Mouse (Mus musculus): ENCODE measurements around the gene Bsdc1.

DNA sequence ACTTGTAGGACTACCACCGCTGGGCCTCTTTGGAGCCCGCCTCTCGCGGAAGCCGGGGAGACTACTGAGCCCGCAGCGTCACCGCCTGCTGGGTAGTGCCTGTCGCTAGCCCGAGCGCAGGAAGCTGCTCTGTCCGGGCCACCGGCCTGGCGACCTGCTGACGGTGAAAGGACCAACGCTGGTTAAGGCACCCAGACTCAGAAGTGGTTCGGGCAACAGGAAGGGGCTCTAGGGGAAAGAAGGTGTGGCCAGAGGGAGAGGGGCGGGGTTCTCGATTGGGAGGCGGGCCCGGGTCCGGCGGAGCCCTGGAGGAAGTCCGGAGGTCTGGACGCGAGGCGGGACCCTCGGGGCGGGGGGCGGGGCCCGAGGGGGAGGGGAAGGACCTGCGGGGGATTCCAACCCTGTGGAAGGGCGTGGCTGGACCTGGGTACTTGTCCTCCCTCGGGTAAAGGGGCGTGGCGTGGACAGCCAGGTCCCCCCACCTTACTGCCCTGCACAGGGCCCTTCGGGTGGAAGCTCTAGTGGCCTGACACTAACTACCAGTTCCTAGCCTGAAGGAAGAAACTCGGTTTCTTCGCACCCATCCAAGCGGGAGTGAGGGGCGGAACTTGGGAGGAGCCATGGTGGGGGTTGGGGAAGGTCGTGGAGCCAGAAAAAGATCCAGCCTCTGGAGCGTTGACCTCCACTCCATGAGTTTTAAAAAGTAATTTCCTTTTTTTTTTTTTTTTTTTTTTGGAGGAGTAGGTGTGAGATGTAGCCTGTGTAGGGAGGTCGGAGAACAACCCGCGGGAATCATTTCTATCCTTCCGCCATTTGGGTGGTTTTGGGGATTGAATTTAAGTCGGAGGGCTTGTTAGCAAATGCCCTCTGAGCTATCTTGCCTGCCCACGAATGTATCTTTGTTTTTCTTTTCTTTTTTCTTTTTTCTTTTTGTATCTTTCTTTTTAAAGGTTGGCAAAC lies 39.5 kb downstream of the Bsdc1 start:
- TF ChIP-seq CTCF (IDR thresholded peaks at IDR 0.05; ENCODE audit: insufficient read depth, low read depth, low read length) (no peak), POLR2A (IDR thresholded peaks at IDR 0.05; ENCODE audit: insufficient read depth, low read depth, low read length) (no peak; the same call in 1 of the 2 replicates)
